Mouse (Mus musculus) embryonic facial prominence, embryonic 14.5 days (tissue): ENCODE measurements around the gene Zfp869. TPM values are rescaled to one million over a fixed set of nuclear protein-coding genes. Genes with fewer than 3 reads are reported as not detected.
A peak's percentile ranks its signal among the peaks of the same experiment; 100 is the strongest.
"Not testable (repeated sequence)": the region's sequence is repeated elsewhere in the genome, so short reads cannot be mapped to it uniquely, and the experiment has no call there.

ENCODE experiments used
- ATAC-seq: fragments of 200-750 bp; cut with Nextera tagmentation; 2 replicates; pipeline ENCODE4 v1.8.0; 2017; ENCODE audit warnings: low read depth, moderate number of reproducible peaks, moderate TSS enrichment
- DNase-seq: peaks from one replicate; pipeline ENCODE4 v3.0.0-alpha.2; 2015; ENCODE audit warnings: low spot score
- H3K27ac ChIP-seq: fragments of 300-500 bp; sonication (generic); replicated peaks from 2 replicates; pipeline ENCODE4 v1.5.1; 2014; ENCODE audit warnings: low read depth, mild to moderate bottlenecking, low read length, moderate library complexity
- H3K27me3 ChIP-seq: fragments of 300-500 bp; sonication (generic); replicated peaks from 2 replicates; pipeline ENCODE4 v1.6.1; 2014; ENCODE audit warnings: low read length; ENCODE audit not compliant: control insufficient read depth, insufficient read depth
- H3K36me3 ChIP-seq: fragments of 300-500 bp; sonication (generic); 2 replicates; pipeline ENCODE4 v1.6.1; 2014; ENCODE audit warnings: low read length, mixed read lengths; ENCODE audit not compliant: control insufficient read depth, insufficient read depth
- H3K4me1 ChIP-seq: fragments of 300-500 bp; sonication (generic); 2 replicates; pipeline ENCODE4 v1.6.1; 2014; ENCODE audit warnings: antibody characterized with exemption, low read length; ENCODE audit not compliant: control insufficient read depth, insufficient read depth
- H3K4me2 ChIP-seq: fragments of 300-500 bp; sonication (generic); 2 replicates; pipeline ENCODE4 v1.6.1; 2014; ENCODE audit warnings: low read depth, mild to moderate bottlenecking, low read length, moderate library complexity, mixed read lengths
- H3K4me3 ChIP-seq: fragments of 300-500 bp; sonication (generic); 2 replicates; pipeline ENCODE4 v1.5.1; 2014; ENCODE audit warnings: low read depth, mild to moderate bottlenecking, low read length
- H3K9ac ChIP-seq: fragments of 300-500 bp; sonication (generic); 2 replicates; pipeline ENCODE4 v1.6.1; 2014; ENCODE audit warnings: low read depth, mild to moderate bottlenecking, low read length, moderate library complexity, mixed read lengths
- H3K9me3 ChIP-seq: fragments of 300-500 bp; sonication (generic); 2 replicates; pipeline ENCODE4 v1.6.1; 2016; ENCODE audit warnings: low read length; ENCODE audit not compliant: control insufficient read depth
- WGBS: fragments of 180-500 bp; shearing (Covaris S2); extraction: QIAGEN DNeasy Blood & Tissue Kit; methylation state at CpG from one replicate; pipeline ENCODE4 v1.1.7; 2014; 5-methylcytosine and 5-hydroxymethylcytosine counted together
- polyA plus RNA-seq: library from polyadenylated mRNA; unstranded; fragments of >200 nt; fragmentation: Nextera tagmentation; extraction: Ambion mirVana; gene quantifications from 2 replicates; pipeline ENCODE4 v1.2.1, GENCODE M21; 2014

Zfp869 gene
- 24.7 and 30.1 TPM in 2 replicates for polyA plus RNA-seq

GRCm38 (mm10) chr8:69710624-69711023, at the start of gene Zfp869:
Gene Zfp869, minus strand, starts transcription at chr8:69710724.
- WGBS: 98% methylated on average over 10 of the region's 10 CpGs
- H3K27ac ChIP-seq: not testable (repeated sequence)
- H3K36me3 ChIP-seq: peaks cover 66% of the 10 kb centered on the region

GRCm38 (mm10) chr8:69758316-69758715, 47.8 kb upstream of the Zfp869 start:
- Histone ChIP-seq H3K4me3 (no peak overlapping the region), H3K9ac (no peak overlapping the region), H3K27me3 (no peaks in the 10 kb centered on the region), H3K4me2 (no peak overlapping the region), H3K36me3 (peaks cover 51% of the 10 kb centered on the region), H3K9me3 (no peaks in the 10 kb centered on the region), H3K4me1 (no peaks in the 10 kb centered on the region), H3K27ac (no peak overlapping the region)
- WGBS: 94% methylated on average over 5 of the region's 5 CpGs
- no peak for DNase-seq
- no peak for ATAC-seq

More at GRCm38 (mm10) chr8:69710624-69711023, at the start of gene Zfp869:
- not testable (repeated sequence) for H3K4me1 ChIP-seq, ATAC-seq, H3K27me3 ChIP-seq, H3K4me3 ChIP-seq, H3K9ac ChIP-seq, H3K4me2 ChIP-seq, DNase-seq
- H3K9me3 ChIP-seq: peaks cover 18% of the 10 kb centered on the region; the same call in 1 of the 2 replicates

GRCm38 (mm10) chr8:69752437-69752836, 41.9 kb upstream of the Zfp869 start:
- Histone ChIP-seq H3K4me2 (no peak overlapping the region), H3K27me3 (no peaks in the 10 kb centered on the region), H3K4me1 (peaks cover 11% of the 10 kb centered on the region; the same call in 1 of the 2 replicates), H3K9ac (no peak overlapping the region), H3K36me3 (peaks cover 19% of the 10 kb centered on the region), H3K27ac (no peak overlapping the region), H3K4me3 (no peak overlapping the region), H3K9me3 (no peaks in the 10 kb centered on the region)
- ATAC-seq: no peak
- no peak for DNase-seq
- 89% methylated on average over 2 of the region's 2 CpGs for WGBS

GRCm38 (mm10) chr8:69749544-69750454, 39.3 kb upstream of the Zfp869 start, which contains the start of gene Zfp963:
Gene Zfp963, minus strand, starts transcription at chr8:69749970.
- ATAC-seq (peak; percentile 99), DNase-seq (peak; percentile 97)
- Histone ChIP-seq H3K27me3 (no peaks in the 10 kb centered on the region), H3K27ac (peak within 1 kb of the TSS; percentile 97), H3K9me3 (no peaks in the 10 kb centered on the region), H3K36me3 (peaks cover 4% of the 10 kb centered on the region; the same call in 1 of the 2 replicates), H3K4me2 (peak within 1 kb of the TSS; percentile 51), H3K9ac (peak within 1 kb of the TSS; percentile 88), H3K4me3 (peak within 1 kb of the TSS; percentile 54), H3K4me1 (peaks cover 11% of the 10 kb centered on the region; the same call in 1 of the 2 replicates)
- WGBS: 4% methylated on average over 45 of the region's 48 CpGs

- H3K4me2 ChIP-seq: no peak overlapping the region
- H3K27ac ChIP-seq: no peak overlapping the region
- H3K4me1 ChIP-seq: no peaks in the 10 kb centered on the region
- ATAC-seq (no peak), DNase-seq (peak; percentile 11)
- no peak overlapping the region for H3K4me3 ChIP-seq
- H3K36me3 ChIP-seq: peaks cover 19% of the 10 kb centered on the region
- no peaks in the 10 kb centered on the region for H3K9me3 ChIP-seq
- no peaks in the 10 kb centered on the region for H3K27me3 ChIP-seq
- WGBS: 80% methylated on average over 2 of the region's 2 CpGs
- H3K9ac ChIP-seq: no peak overlapping the region
These were observed 30.7 kb upstream of the Zfp869 start for GRCm38 (mm10) chr8:69741231-69741630.

- H3K27ac ChIP-seq: no peak overlapping the region
- DNase-seq (no peak), ATAC-seq (no peak)
- no peak overlapping the region for H3K9ac ChIP-seq
- H3K4me1 ChIP-seq: no peaks in the 10 kb centered on the region
- H3K36me3 ChIP-seq: peaks cover 19% of the 10 kb centered on the region
- no peak overlapping the region for H3K4me3 ChIP-seq
- no peak overlapping the region for H3K4me2 ChIP-seq
- no peaks in the 10 kb centered on the region for H3K9me3 ChIP-seq
- H3K27me3 ChIP-seq: no peaks in the 10 kb centered on the region
- WGBS: 88% methylated on average over 6 of the region's 6 CpGs
These were observed 30.2 kb upstream of the Zfp869 start for GRCm38 (mm10) chr8:69740763-69741162.

GRCm38 (mm10) chr8:69735495-69735894, 25.0 kb upstream of the Zfp869 start:
- 84% methylated on average over 1 of the region's 1 CpGs for WGBS
- ATAC-seq: no peak
- DNase-seq: no peak

GRCm38 (mm10) chr8:69717232-69717580, 6.7 kb upstream of the Zfp869 start:
- Histone ChIP-seq H3K36me3 (peaks cover 10% of the 10 kb centered on the region; the same call in 1 of the 2 replicates), H3K9me3 (no peaks in the 10 kb centered on the region), H3K9ac (no peak overlapping the region), H3K4me1 (peaks cover 6% of the 10 kb centered on the region), H3K4me2 (peak overlapping the region; percentile 56), H3K27ac (peak overlapping the region; percentile 65), H3K27me3 (no peaks in the 10 kb centered on the region), H3K4me3 (peak overlapping the region; percentile 80)
- DNase-seq (no peak), ATAC-seq (peak; percentile 1)
- WGBS: 49% methylated on average over 5 of the region's 5 CpGs

More at GRCm38 (mm10) chr8:69735495-69735894, 25.0 kb upstream of the Zfp869 start:
- Histone ChIP-seq H3K27me3 (no peaks in the 10 kb centered on the region), H3K4me3 (no peak overlapping the region), H3K9me3 (peaks cover 5% of the 10 kb centered on the region; the same call in 1 of the 2 replicates), H3K36me3 (no peaks in the 10 kb centered on the region), H3K4me1 (no peaks in the 10 kb centered on the region), H3K9ac (no peak overlapping the region), H3K27ac (no peak overlapping the region), H3K4me2 (no peak overlapping the region)
